Mouse (Mus musculus) hindlimb bud, embryonic 11.5 days (tissue): ENCODE measurements around the gene Ttc28.

ENCODE experiments used
- DNase-seq: peaks from one replicate; pipeline ENCODE4 v3.0.0-alpha.2; 2012; ENCODE audit warnings: low read depth, low spot score; ENCODE audit errors: extremely low spot score

Gene Ttc28

GRCm38 (mm10) chr5:111123050-111123746 lies 243.6 kb downstream of the Ttc28 start:
- DNase-seq, result peak; percentile 80

- DNase-seq, result no peak
Measured at GRCm38 (mm10) chr5:111124620-111125200, 245.1 kb downstream of the Ttc28 start.

DNA sequence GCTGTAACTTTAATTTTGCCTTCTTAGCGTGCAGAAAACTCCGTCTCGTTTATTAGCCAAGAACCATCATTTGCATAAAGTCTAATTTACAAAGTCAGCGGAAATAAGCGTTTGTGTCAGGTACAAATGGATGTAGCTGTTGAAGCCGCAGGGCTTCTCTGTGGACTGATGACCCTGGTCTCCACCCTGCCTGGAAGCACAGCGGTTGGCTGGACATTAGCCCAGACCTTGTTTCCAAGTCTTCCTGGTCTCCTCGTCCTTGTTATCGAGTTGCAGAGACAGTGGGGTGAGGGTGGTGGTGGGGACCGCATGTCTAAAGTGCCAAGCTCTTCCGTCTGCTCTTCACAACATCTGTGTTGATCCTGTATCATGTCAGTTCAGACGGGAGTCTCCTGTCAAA lies 246.1 kb downstream of the Ttc28 start:
- no peak for DNase-seq

DNA sequence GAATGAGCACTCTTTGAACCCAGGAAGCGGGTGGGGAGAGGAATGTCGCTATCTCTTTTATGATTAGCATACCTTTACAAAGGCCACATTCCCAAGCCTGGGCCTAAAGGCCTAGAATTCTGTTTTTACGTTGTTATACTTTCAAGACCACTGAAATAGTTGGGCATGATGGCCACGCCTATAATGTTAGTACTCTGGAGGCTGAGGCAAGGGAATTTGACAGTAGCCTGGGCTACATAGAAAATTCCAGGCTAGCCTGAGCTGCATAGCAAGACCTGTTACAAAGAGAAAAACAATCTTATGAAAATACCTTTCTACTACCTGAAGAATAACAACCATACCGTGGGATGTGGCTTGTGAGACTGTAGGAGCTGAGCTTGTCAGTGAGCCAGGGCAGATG lies 248.2 kb downstream of the Ttc28 start:
- DNase-seq, result no peak

DNA sequence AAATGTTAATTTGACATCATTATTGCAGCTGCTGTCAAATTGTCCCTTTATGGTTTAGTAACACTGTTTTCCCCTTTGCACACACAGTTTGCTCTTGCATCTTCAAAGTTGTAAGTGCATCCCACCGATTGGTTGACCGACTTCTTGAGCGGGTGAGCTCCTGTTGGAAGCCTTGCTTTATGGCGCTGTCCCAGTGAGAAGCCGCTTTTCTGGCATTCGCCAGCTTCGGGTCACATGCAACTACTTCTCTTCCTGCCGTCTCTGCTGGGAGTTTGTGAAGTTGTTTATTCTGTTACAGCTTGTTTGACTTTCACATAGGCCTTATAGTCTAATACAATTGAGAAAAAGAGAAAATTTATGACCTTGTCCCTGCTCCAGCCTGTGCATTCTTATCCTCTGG lies 250.5 kb downstream of the Ttc28 start:
- DNase-seq, result no peak

GRCm38 (mm10) chr5:111131561-111131960 lies 252.0 kb downstream of the Ttc28 start:
- DNase-seq, result no peak

- DNase-seq, result no peak
Measured at GRCm38 (mm10) chr5:111133150-111133549, 253.5 kb downstream of the Ttc28 start.

GRCm38 (mm10) chr5:111133754-111134153 lies 254.2 kb downstream of the Ttc28 start:
- DNase-seq, result no peak

GRCm38 (mm10) chr5:111137283-111137682 lies 257.7 kb downstream of the Ttc28 start:
- DNase-seq, result no peak

- DNase-seq, result no peak
Measured at GRCm38 (mm10) chr5:111137742-111138141, 258.1 kb downstream of the Ttc28 start.

DNA sequence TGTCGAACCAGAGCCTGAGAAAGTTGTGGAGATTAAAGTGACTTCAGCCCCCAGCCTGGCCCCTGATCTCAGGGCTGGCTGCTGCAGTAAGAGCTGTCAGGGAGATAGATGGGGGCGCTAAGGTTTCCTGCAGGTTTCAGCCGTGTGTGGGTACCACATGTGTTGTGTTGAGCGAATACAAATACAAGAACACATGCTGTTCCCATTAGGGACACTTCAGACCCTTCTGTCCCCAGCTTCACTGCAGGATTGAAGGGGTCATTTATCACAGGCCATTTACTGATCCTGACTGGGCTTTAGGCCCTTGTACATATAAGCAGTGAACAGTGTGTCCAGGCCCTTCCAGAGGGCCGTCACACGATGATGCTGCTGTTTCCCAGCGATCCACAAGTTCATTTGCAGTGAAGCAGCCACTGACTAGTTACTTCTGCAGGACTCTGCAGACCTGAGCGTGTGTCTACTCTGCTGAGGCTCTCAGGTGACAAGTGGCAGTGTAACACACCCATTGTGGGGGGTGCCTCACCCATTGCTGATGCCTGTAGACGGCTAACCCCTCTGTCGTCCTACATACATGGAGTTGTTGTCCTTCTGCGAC lies 258.7 kb downstream of the Ttc28 start:
- DNase-seq, result no peak

DNA sequence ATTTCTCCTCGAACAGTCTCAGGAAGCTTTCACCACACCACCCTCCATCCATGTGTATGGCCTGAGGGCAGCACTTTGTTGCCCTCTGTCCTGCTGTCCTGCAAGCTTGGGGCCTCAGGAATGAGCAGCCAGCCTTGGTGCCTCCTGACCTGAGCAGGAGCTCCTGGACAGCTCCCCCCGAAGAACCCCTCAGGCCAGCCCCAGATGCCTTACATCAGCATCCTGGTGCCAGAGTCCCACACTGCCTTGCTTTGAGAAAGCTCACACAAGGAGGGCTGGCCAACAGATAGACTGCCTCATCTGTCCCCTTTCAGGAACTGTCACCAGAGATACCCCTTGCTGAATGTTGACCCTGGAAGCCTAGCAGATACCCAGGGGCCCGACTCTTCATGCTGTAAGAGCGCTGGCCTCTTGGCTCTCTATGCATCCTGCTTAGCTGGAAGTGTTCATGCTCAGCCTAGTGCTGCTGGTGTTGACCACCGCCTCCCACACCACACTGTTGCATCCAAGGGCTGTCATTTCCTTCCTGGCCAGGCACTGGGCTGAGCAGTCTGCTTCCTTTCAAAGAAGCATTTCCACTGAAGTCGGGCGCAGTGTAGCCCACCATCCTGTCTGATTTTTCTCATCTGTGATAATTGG lies 259.4 kb downstream of the Ttc28 start:
- DNase-seq, result no peak

GRCm38 (mm10) chr5:111139622-111140021 lies 260.0 kb downstream of the Ttc28 start:
- no peak for DNase-seq

- DNase-seq, result no peak
Measured at GRCm38 (mm10) chr5:111141139-111141885, 261.7 kb downstream of the Ttc28 start.

- no peak for DNase-seq
Measured at GRCm38 (mm10) chr5:111142837-111143236, 263.2 kb downstream of the Ttc28 start.

GRCm38 (mm10) chr5:111144411-111144810 lies 264.8 kb downstream of the Ttc28 start:
- no peak for DNase-seq

DNA sequence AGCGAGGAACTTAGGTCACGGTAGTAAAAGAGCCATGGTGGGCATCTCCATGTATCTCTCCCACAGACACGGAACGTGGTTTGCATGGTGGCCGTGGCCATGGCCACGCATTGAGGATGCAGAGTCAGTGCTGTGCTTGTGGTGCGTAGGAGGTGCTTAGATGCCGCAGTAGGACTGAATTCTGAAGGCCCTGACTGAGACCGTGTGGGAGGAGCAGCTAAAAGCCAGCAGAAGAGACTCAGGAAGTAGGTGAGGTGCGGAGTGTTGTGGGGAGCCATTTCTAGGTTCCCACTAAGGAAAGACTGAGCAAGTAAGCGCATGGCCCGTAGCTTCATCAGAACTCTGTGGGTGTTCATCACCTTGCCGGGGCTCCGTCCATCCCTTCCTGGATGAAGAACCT lies 271.0 kb downstream of the Ttc28 start:
- no peak for DNase-seq

DNA sequence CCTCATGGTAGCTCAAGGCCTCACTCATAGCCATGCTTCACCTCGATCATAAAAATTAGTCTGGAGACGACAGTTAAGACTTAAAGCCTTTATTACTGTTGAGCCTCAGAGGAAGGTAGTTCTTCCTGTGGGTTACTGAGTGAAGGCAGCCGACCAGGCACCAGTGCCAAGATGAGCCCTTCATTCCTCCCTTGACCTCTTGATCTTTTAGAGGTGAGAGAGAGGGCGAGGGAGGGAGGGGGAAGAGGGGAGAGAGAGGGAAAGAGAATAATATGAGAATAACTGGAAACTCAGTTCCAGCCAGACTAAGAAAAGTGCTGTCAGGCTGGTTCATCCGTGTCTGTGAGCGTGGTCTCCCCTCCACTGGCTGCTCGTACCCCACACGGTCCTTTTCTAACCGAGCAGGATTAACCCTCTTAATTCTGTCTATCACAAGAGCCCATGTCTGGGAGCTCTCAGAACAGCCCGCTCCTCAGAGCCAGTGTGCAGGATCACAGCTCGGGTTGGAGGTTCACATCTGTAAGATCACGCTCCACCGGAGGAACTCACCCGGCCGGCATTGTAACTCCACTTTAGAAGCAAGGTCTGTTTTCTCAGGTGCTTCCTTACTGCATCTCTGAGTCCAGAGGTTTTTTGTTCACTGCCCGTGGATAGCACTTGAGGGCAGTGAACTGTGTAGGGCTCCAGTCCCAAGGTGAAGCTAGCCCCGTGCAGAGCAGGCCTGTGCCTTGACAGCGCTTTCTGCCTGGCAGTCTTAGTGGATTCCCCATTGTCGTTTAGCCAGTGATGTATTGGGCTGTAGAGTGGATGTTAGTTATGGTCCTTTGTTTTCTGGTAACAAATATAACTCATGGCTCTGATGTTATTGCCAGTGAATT lies 272.5 kb downstream of the Ttc28 start:
- DNase-seq, result no peak

GRCm38 (mm10) chr5:111154586-111154985 lies 275.0 kb downstream of the Ttc28 start:
- no peak for DNase-seq

GRCm38 (mm10) chr5:111155271-111155670 lies 275.7 kb downstream of the Ttc28 start:
- no peak for DNase-seq
